Mouse (Mus musculus) erythroblast, embryonic 14.5 days (primary cell): ENCODE data around the gene Por.

Source experiments
- GATA1 ChIP-seq: IDR thresholded peaks from 2 replicates; pipeline ENCODE4 v1.6.1; 2012; ENCODE audit warnings: low read length, inconsistent platforms, mixed read lengths
- TAL1 ChIP-seq: IDR thresholded peaks from 3 replicates; pipeline ENCODE4 v1.6.1; 2012; ENCODE audit warnings: low read length, inconsistent platforms, mixed read lengths

- no peak for TF ChIP-seq GATA1
- TF ChIP-seq TAL1, result no peak
These were observed 2.9 kb upstream of the Por start for GRCm38 (mm10) chr5:135666890-135667289.
